Mouse (Mus musculus) natural killer cell, adult 2 months (primary cell): Measurements from ENCODE around the gene Whrn.

Experiments used
- DNase-seq, 2 experiments: peaks; one replicate each; pipeline ENCODE4 v3.0.0; 2022; ENCODE audit warnings: low spot score in 2 of 2

The Whrn gene

GRCm38 (mm10) chr4:63452555-63452954 lies 43.2 kb downstream of the Whrn start:
- no peak for DNase-seq

GRCm38 (mm10) chr4:63450551-63450950 lies 45.2 kb downstream of the Whrn start:
- no peak for DNase-seq

DNA sequence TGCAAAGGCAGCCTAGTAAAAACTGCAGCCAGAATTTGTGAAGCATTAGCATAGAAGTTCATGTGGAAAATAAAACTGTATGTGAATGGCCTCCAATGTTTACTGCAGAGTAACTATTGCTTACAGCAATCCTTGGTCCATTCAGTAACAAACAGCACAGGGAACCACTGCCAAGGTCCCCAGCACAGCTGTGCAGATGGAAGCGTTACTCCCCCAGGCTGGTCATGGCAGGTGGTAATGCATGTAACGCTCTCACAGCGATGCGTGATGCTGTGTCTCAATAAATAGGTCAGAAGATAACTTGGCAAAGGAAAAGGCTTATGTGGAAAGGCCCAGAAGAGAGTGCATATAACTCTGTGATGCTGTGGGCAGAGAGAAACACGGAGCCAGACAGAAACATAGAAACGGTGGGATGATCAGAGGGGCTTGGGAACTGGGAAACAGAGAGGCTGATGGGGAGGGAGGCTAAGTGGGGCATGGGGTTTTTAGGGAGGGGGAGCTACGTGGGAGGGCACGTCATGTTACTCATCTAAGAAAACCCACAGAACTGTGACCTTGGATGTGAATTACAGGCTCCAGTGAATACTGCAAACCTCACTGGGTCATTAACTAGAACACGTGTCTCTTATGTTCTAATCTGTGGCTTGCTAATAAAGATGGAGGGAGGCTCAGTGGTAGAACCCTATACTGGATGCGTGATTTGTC lies 51.3 kb downstream of the Whrn start:
- no peak for DNase-seq

DNA sequence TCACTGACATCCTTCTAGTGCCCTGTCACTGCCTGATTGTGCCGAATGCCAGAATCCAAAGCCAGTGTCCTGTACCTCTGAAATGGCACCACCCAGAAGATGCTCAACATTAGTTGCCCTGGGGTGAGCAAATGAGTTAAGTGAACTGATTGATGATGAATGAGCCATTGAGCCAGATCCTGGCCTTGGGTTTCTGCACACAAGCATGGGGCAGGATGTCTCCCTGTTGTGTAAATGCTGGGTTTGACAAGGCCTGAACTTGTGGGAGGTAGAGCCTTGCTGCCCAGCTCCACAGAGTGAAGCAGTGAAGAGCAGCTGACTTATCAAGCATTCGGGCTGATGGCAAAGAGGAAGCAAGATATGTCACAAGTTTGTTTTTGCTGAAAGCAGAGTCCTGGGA lies 52.7 kb downstream of the Whrn start:
- DNase-seq, result no peak

DNA sequence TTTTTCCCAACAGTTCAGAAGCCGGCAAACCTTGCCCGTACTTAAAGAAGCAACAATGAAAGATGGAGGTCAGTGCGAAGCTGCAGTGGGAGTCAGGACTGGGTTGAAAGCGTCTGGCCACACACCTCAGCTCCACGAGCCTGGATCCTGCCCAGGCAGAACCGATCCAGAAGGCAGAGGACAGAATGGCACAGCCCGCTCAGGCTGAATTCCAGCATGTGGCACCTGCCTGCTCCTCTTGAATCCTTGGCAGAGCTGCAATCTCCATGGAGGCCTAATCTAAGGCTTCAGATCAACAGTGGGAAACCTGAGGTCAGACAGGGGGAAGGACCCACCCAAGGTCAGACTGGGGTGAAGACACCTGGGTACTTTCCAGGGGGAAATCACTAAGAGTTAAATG lies 54.2 kb downstream of the Whrn start:
- no peak for DNase-seq

DNA sequence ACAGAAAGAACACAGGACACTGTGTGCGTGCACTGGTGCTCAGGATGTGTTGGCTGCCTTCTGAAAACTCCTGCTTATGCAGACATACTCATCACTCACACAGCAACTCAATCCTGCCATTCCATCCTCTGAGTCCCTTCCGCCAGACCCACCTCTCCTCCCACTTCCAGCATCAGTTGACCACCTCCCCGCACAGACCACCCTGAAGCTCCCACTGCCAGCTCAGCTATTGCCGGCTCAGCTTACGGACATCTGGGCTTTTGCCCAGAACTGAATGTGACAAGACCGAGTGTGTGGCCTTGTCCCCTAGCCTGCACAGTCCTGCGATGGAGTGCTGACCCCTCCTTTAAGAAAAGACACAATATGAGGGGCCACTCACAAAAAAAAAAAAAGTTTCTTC lies 55.5 kb downstream of the Whrn start:
- no peak for DNase-seq

DNA sequence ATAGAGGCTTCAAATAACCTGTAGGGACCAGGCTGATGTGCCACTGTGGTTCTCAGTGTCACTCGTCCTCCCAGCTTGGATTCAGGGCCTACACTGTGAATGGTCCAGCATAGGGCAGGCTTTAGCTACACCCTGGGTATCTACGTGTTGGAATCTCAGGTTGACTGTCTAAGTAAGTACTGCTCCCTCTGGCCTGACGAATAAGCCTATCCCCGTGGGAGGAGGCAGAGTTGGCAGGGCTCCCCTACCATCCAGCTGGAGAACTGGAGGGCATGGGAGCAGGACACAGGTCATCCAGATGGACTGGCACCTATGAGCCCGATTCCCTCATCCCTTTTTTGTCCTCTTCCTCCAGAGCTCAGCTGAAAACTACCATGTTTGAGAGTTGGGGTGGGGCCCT lies 57.8 kb downstream of the Whrn start:
- DNase-seq, result no peak

DNA sequence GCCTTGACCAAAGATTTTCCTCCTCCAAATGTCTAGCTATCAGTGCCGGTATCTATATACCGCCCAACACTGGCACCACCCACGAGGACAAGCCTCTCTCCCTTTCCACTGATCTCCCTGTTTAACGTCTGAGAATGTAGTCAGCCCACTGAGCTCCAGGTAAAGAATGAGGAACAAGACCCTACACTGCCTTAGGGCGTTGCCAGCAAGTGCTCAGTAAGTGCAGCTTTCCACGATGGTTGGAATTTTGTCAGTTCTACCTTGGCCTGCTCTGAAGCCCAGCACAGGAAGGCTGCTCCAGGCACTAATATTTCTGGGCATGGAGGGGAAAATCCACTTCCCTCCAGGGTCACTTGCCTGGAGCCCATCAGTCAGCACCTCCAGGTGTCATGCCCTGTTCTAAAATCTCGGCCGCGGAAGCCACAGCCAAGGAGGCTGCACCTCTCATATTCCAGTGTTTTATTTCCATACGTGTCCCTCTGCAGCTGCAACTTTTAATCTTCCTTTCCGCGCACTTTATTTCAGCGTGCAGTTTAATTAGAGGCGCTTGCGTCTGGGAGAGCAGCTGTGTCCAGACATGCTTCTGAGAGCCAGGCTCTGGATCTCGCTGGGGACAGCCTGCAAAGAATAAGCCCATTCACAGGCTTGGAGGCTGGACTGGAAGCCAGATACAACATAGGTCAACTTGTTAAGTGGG lies 58.5 kb downstream of the Whrn start:
- DNase-seq, result no peak

- no peak for DNase-seq
These were observed 60.4 kb downstream of the Whrn start for GRCm38 (mm10) chr4:63435402-63435801.

DNA sequence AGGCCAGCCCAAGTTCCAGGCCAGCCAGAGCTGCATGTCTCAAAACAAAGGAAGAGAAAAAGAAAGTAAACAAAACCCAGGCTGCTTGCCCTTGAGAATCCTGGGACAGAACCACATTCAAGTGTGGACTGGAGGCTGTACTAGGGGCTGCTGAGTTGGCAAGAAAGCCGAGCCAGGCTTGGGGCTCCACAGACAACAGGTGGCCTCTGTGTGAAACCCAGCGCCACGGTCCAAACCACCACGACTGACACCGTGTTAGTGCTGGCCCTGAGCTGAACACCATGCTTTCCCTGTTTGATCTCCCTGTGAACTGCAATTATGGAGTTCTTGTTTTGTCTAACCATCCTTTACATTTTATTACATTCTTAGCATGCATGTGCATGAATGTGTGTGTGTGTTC lies 64.7 kb downstream of the Whrn start:
- DNase-seq, result no peak

DNA sequence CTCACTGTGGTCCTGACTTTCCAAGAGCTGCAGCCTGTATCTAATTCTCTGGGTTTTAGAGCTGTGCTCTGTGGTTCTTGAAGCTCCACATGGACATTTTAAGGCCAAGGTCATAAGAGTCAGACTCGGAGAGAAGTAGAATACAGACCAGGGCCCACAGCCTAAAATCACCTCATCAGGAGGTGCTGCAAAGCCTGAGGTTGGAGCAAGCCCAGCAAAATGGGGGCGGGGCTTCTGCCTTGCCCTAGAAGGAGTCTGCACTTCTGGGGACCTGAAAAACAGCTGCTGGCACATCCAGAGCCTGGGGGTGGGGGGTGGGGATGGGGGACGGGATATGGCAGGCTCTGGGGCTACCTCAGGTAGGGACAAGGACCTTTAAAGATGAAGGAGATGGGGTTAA lies 65.4 kb downstream of the Whrn start:
- DNase-seq, result no peak

GRCm38 (mm10) chr4:63426308-63426707 lies 69.5 kb downstream of the Whrn start:
- no peak for DNase-seq

DNA sequence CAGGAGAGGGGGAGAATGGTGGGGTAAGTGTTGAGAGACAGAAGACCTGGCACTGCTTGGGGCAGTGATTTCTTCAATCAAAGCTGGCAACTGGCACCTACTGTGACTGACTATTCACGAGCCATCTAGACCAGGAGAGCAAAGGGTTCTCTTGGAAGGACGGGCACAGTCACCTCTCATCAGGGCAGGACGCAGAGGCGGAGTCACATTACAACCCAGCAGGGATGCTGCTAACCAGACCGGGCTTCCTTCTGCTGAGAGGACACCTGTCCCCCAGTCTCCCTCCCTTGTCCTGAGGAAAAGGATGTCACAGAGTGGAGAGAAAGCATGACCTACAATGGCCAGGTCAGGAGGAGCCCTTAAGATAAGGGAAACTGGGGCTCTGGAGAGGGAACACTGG lies 72.0 kb downstream of the Whrn start:
- no peak for DNase-seq

- DNase-seq, result no peak
These were observed 72.6 kb downstream of the Whrn start for GRCm38 (mm10) chr4:63423231-63423630.

- no peak for DNase-seq
These were observed 75.5 kb downstream of the Whrn start for GRCm38 (mm10) chr4:63420143-63420920.

GRCm38 (mm10) chr4:63418270-63418669 lies 77.5 kb downstream of the Whrn start:
- DNase-seq, result no peak

- peak; percentile 58 to 74 for DNase-seq
These were observed 78.4 kb downstream of the Whrn start for GRCm38 (mm10) chr4:63417318-63417957.

GRCm38 (mm10) chr4:63414951-63415350 lies 80.8 kb downstream of the Whrn start:
- DNase-seq, result peak; percentile 46 to 64

- DNase-seq, result no peak
These were observed 84.6 kb downstream of the Whrn start for GRCm38 (mm10) chr4:63411222-63411621.

DNA sequence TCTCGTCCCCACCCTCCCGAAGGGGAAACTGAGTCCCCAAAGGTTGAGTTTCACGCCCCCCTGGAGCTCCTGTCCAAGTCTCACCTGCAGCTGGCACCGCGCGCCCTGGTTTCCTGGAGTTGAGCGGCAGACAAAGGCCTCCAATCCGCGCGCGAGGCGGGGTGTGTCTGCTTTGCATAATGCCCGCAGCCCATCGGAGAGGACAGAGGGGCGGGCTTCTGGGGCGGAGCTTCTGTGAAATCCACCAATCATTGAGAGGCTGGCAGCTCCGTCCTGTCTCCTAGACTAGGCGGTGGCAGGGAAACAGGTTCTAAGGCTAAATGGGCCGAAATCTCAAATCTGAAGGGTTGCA lies 85.2 kb downstream of the Whrn start:
- peak; percentile 91 to 92 for DNase-seq

- peak; percentile 84 to 90 for DNase-seq
These were observed 85.7 kb downstream of the Whrn start for GRCm38 (mm10) chr4:63409908-63410582.
